Mouse (Mus musculus) heart, postnatal 0 days (tissue): Measurements from ENCODE around the gene Dpysl5. TPM values are rescaled to one million over a fixed set of nuclear protein-coding genes. Genes with fewer than 3 reads are reported as not detected.

Experiments used
- ATAC-seq: fragments of 200-750 bp; cut with Nextera tagmentation; 2 replicates; pipeline ENCODE4 v1.8.0; 2017; ENCODE audit warnings: low read depth, moderate number of reproducible peaks, moderate library complexity; ENCODE audit not compliant: insufficient read depth
- DNase-seq: peaks from one replicate; pipeline ENCODE4 v3.0.0-alpha.2; 2016; ENCODE audit warnings: low spot score
- H3K27ac ChIP-seq: fragments of 300-500 bp; sonication (generic); 2 replicates; pipeline ENCODE4 v1.5.1; 2014; ENCODE audit warnings: low read depth, mild to moderate bottlenecking
- H3K27me3 ChIP-seq: fragments of 300-500 bp; sonication (generic); 2 replicates; pipeline ENCODE4 v1.6.1; 2014; ENCODE audit warnings: low read length, mixed read lengths; ENCODE audit not compliant: control insufficient read depth, insufficient read depth
- H3K36me3 ChIP-seq: fragments of 300-500 bp; sonication (generic); replicated peaks from 2 replicates; pipeline ENCODE4 v1.6.1; 2014; ENCODE audit warnings: low read length, mixed read lengths; ENCODE audit not compliant: control insufficient read depth, insufficient read depth
- H3K4me1 ChIP-seq: fragments of 300-500 bp; sonication (generic); 2 replicates; pipeline ENCODE4 v1.6.1; 2014; ENCODE audit warnings: antibody characterized with exemption; ENCODE audit not compliant: control insufficient read depth, insufficient read depth
- H3K4me2 ChIP-seq: fragments of 300-500 bp; sonication (generic); 2 replicates; pipeline ENCODE4 v1.6.1; 2014; ENCODE audit warnings: low read depth, mild to moderate bottlenecking, low read length, moderate library complexity
- H3K4me3 ChIP-seq: fragments of 300-500 bp; sonication (generic); 2 replicates; pipeline ENCODE4 v1.5.1; 2014; ENCODE audit warnings: low read depth, low read length
- H3K9ac ChIP-seq: fragments of 300-500 bp; sonication (generic); replicated peaks from 2 replicates; pipeline ENCODE4 v1.6.1; 2014; ENCODE audit warnings: low read depth, low read length, mixed read lengths
- H3K9me3 ChIP-seq: fragments of 300-500 bp; sonication (generic); replicated peaks from 2 replicates; pipeline ENCODE4 v1.6.1; 2016; ENCODE audit warnings: low read length; ENCODE audit not compliant: control insufficient read depth
- CTCF ChIP-seq: IDR thresholded peaks from 2 replicates; pipeline ENCODE4 v1.5.1; 2016; ENCODE audit warnings: antibody characterized with exemption, control low read depth, low read depth
- EP300 ChIP-seq: IDR thresholded peaks from 2 replicates; pipeline ENCODE4 v1.6.1; 2016; ENCODE audit warnings: antibody characterized with exemption, low read depth
- WGBS: fragments of 180-500 bp; shearing (Covaris S2); extraction: QIAGEN DNeasy Blood & Tissue Kit; methylation state at CpG from one replicate; pipeline ENCODE4 v1.1.7; 2014; 5-methylcytosine and 5-hydroxymethylcytosine counted together
- polyA plus RNA-seq: library from polyadenylated mRNA; unstranded; fragments of >200 nt; fragmentation: Nextera tagmentation; extraction: Ambion mirVana; gene quantifications from 2 replicates; pipeline ENCODE4 v1.2.1, GENCODE M21; 2015
- total RNA-seq: library from RNA; depleted of rRNA; stranded (reverse); fragments of >200 nt; gene quantifications from 2 replicates; pipeline ENCODE4 v1.2.3, GENCODE M21; 2014; ENCODE audit warnings: low replicate concordance

Dpysl5 gene
- total and polyA plus RNA-seq, 2 experiments from 2014 or later, result 0.83 to 4.7 TPM

DNA sequence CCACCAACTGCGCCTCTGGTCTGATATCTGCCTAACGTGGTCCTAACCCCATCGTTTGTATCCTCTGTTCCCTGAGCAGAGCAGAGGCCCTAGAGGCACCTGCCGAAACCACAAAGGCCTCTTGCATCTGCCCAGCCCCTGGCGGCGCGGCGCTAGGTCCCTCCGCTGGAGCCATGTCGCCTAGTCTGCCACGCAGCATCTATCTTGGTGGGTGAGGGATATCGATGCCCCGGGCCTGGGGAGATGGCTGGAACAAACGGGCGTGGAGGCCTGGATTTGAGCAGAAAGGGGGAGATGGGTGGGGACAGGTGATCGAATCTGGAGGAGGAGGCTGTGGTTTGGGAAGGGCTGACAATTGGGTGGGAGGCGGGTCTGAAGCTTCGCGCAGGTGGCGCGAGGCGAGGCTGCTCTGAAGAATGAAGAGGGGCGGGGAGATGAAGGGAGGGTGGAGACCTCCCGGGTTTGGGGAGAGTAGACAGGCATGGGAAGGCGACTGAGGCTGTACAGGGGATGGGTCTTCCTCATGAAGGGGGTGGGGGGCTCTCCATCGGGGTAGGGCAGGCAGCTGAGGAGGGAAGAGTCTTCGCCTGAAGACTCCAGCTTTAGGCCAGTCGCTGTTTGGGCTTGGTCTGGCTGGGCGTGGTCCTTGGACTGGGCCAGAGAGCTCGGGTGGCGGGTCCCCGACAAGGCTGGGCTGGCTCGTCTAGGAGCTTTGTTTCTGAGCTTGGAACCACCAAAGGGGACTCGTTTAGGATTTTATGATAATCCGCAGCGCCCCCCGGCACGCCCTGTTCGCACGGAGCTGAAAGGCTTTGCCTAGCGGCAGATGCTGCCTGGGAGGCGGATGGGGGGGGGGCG, 1.3 kb downstream of the Dpysl5 start:
- ATAC-seq, result no peak
- H3K27me3 ChIP-seq, result peaks cover 64% of the 10 kb centered on the region

GRCm38 (mm10) chr5:30713299-30713675, 1.9 kb downstream of the Dpysl5 start:
- ATAC-seq, result no peak
- TF ChIP-seq CTCF, result no peak; the same call in 1 of the 2 replicates
- TF ChIP-seq EP300, result no peak
- WGBS, result 1% methylated on average over 19 of the region's 20 CpGs
- Histone ChIP-seq H3K27me3 (peaks cover 64% of the 10 kb centered on the region), H3K9ac (peak overlapping the region; percentile 20; the same call in 1 of the 2 replicates), H3K36me3 (no peaks in the 10 kb centered on the region), H3K4me3 (peak overlapping the region; percentile 42), H3K27ac (no peak overlapping the region), H3K4me1 (peaks cover 16% of the 10 kb centered on the region), H3K4me2 (peak overlapping the region; percentile 68), H3K9me3 (no peaks in the 10 kb centered on the region)
- DNase-seq, result peak; percentile 17

More for the DNA sequence above, 1.3 kb downstream of the Dpysl5 start:
- WGBS, result under 1% methylated on average over 39 of the region's 43 CpGs
- H3K4me2 ChIP-seq, result peak overlapping the region; percentile 68
- H3K4me3 ChIP-seq, result peak overlapping the region; percentile 42
- H3K36me3 ChIP-seq, result no peaks in the 10 kb centered on the region
- no peak for DNase-seq
- H3K9me3 ChIP-seq, result no peaks in the 10 kb centered on the region
- TF ChIP-seq CTCF, result no peak
- peaks cover 16% of the 10 kb centered on the region for H3K4me1 ChIP-seq
- H3K27ac ChIP-seq, result no peak overlapping the region
- 0 out of 2 replicates have a peak overlapping the region, but pooled peaks have one; percentile 20 for H3K9ac ChIP-seq

GRCm38 (mm10) chr5:30713691-30714090, 2.3 kb downstream of the Dpysl5 start:
- Histone ChIP-seq H3K4me2 (peak overlapping the region; percentile 68), H3K27ac (no peak overlapping the region), H3K9ac (peak overlapping the region; percentile 20; the same call in 1 of the 2 replicates), H3K4me1 (peaks cover 16% of the 10 kb centered on the region), H3K36me3 (no peaks in the 10 kb centered on the region), H3K4me3 (peak overlapping the region; percentile 42), H3K9me3 (no peaks in the 10 kb centered on the region), H3K27me3 (peaks cover 62% of the 10 kb centered on the region)
- WGBS, result 31% methylated on average over 11 of the region's 11 CpGs
- no peak for TF ChIP-seq EP300
- TF ChIP-seq CTCF, result no peak
- DNase-seq (no peak), ATAC-seq (no peak)

- 85% methylated on average over 2 of the region's 2 CpGs for WGBS
- Histone ChIP-seq H3K4me2 (no peak overlapping the region), H3K27ac (no peak overlapping the region), H3K4me3 (no peak overlapping the region), H3K9ac (no peak overlapping the region), H3K9me3 (no peaks in the 10 kb centered on the region), H3K4me1 (peaks cover 16% of the 10 kb centered on the region), H3K36me3 (no peaks in the 10 kb centered on the region), H3K27me3 (peaks cover 43% of the 10 kb centered on the region)
- DNase-seq (no peak), ATAC-seq (no peak)
- TF ChIP-seq CTCF (no peak), EP300 (no peak)
Observed at GRCm38 (mm10) chr5:30716311-30716710, 4.9 kb downstream of the Dpysl5 start.

- TF ChIP-seq EP300 (no peak), CTCF (no peak)
- no peak for DNase-seq
Observed at GRCm38 (mm10) chr5:30717506-30717905, 6.1 kb downstream of the Dpysl5 start.

More at GRCm38 (mm10) chr5:30717506-30717905, 6.1 kb downstream of the Dpysl5 start:
- WGBS, result 74% methylated on average over 4 of the region's 4 CpGs
- no peaks in the 10 kb centered on the region for H3K9me3 ChIP-seq
- ATAC-seq, result no peak
- no peak overlapping the region for H3K27ac ChIP-seq
- no peak overlapping the region for H3K9ac ChIP-seq
- no peak overlapping the region for H3K4me2 ChIP-seq
- no peaks in the 10 kb centered on the region for H3K36me3 ChIP-seq
- H3K4me1 ChIP-seq, result peaks cover 11% of the 10 kb centered on the region
- H3K27me3 ChIP-seq, result peaks cover 31% of the 10 kb centered on the region
- no peak overlapping the region for H3K4me3 ChIP-seq
